Mouse (Mus musculus): Measurements from ENCODE around the gene Ubxn4.

DNA sequence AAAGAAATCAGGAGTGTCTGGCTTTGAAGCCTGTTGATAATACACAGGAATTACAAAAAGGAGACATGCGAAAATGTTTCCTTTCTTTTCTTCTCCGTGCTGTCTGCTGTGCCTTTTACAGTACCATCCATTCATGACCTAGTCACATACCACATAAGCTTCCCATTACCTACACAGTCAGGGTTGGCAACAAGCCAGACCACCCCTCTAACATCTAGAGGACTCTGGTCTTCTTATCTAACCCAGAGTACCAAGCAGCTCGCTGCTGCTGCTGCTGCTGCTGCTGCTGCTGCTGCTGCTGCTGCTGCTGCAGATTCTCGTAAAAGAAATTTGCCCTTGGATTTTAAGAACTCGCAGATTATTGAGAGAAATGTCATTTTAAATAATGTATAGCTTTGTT, 30.5 kb upstream of the Ubxn4 start:
- TF ChIP-seq EP300 (IDR thresholded peaks at IDR 0.05; ENCODE audit: low read depth), result no peak
- TF ChIP-seq CTCF (IDR thresholded peaks at IDR 0.05; ENCODE audit: low read depth), result no peak
